Mouse (Mus musculus): ENCODE results near the gene Rtn4rl1.

- no peak for TF ChIP-seq EP300 (IDR thresholded peaks at IDR 0.05; ENCODE audit: low read depth)
- no peak for TF ChIP-seq CTCF (IDR thresholded peaks at IDR 0.05; ENCODE audit: low read depth)
These were observed 24.0 kb upstream of the Rtn4rl1 start, which contains the start of gene Hic1 for GRCm38 (mm10) chr11:75169405-75170080.

Data from liver, postnatal 0 days (tissue).